Mouse (Mus musculus): ENCODE data around the gene Syt13. TPM values are rescaled to one million over a fixed set of nuclear protein-coding genes. Genes with fewer than 3 reads are reported as not detected.

Syt13 gene
- total and polyA plus RNA-seq, 3 experiments, result 0.05 TPM; not detected in 2

DNA sequence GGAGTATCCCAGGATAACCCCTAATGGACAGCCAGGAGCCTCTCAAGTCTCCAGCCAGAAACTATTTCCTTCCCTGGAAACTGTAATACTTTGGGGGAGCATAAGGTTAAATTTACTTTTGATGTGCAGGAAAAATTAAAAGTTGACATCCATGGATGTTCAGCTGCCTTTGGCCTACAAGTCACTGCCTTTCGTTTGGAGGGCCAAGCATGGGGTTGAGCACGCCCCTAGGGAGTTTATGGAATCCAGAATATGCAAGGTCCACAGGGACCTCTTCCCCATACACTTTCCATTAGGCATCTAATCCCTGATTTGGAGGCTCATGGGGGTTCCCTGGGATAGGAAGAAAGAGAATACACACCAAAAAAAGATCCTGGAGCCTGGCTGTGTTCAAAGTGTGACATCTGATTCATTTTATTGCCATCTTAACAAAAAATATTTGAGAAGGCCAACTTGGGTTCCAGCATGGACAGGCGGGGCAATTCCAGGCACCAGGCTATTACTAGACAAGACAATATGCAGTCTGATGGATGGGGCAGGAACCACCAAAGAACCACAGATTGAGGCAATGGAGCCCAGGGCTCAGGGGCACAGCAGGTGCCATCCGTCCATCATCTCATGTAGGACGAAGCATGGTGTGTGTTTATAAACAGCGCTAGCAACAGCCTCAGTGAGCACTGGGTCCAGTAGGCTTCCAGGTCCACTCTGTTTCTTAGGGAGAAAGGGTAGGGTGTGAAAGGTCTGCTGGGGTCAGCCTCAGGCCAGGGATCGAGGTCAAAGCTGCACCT lies 69.6 kb downstream of the Syt13 start:
- H3K4me3 ChIP-seq (ENCODE audit: low read depth, low read length), result no peak overlapping the region; the same call in 1 of the 2 replicates
- H3K4me1 ChIP-seq (ENCODE audit: insufficient read depth, low read depth, low read length), result peaks cover 99% of the 10 kb centered on the region
- ATAC-seq (ENCODE audit: extremely low read depth, insufficient number of reproducible peaks, low FRiP score, poor library complexity, severe bottlenecking) (no peak), DNase-seq (ENCODE audit: low spot score) (no peak)
- peaks cover 87% of the 10 kb centered on the region for H3K36me3 ChIP-seq (replicated peaks)
- no peaks in the 10 kb centered on the region for H3K9me3 ChIP-seq (replicated peaks)
- no peaks in the 10 kb centered on the region for H3K27me3 ChIP-seq (ENCODE audit: insufficient read depth, low read length)
- no peak for TF ChIP-seq TAL1 (conservative IDR thresholded peaks at IDR 0.05; ENCODE audit: low read depth, low read length)

DNA sequence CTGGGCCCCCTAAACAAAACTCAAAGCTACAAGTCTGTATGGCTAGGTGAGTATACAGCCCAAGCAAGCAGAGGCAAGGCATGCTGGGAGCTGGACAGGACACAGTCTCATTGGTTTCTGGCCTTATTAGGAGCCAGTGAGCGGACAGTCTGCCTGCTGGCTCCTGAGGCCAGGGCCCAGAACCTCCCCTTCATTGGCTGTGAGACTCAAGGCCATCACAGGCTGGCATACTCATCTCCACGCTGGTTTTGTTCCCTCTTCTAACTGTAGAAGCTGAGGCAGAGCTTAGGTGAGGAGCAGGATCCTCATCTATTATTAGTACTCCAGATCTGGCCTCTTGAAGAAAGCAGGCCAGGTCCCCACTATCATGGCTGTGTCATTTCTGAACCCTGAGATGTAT lies 70.3 kb downstream of the Syt13 start:
- no peak for ATAC-seq (ENCODE audit: extremely low read depth, insufficient number of reproducible peaks, low FRiP score, poor library complexity, severe bottlenecking)
- Histone ChIP-seq H3K27me3 (ENCODE audit: insufficient read depth, low read length) (no peaks in the 10 kb centered on the region), H3K4me1 (ENCODE audit: insufficient read depth, low read depth, low read length) (peaks cover 99% of the 10 kb centered on the region), H3K4me3 (ENCODE audit: low read depth, low read length) (no peak overlapping the region), H3K9me3 (replicated peaks) (no peaks in the 10 kb centered on the region), H3K36me3 (replicated peaks) (peaks cover 87% of the 10 kb centered on the region)
- DNase-seq (ENCODE audit: low spot score), result no peak
- TF ChIP-seq TAL1 (conservative IDR thresholded peaks at IDR 0.05; ENCODE audit: low read depth, low read length) (no peak), GATA1 (IDR thresholded peaks at IDR 0.05; ENCODE audit: borderline replicate concordance, low read length) (no peak), GATA2 (IDR thresholded peaks at IDR 0.05; ENCODE audit: borderline replicate concordance, low read depth, low read length) (no peak), POLR2AphosphoS5 (IDR thresholded peaks at IDR 0.05; ENCODE audit: insufficient replicate concordance, low read depth, low read length) (no peak), CTCF (IDR thresholded peaks at IDR 0.05; ENCODE audit: low read depth, low read length) (no peak)

DNA sequence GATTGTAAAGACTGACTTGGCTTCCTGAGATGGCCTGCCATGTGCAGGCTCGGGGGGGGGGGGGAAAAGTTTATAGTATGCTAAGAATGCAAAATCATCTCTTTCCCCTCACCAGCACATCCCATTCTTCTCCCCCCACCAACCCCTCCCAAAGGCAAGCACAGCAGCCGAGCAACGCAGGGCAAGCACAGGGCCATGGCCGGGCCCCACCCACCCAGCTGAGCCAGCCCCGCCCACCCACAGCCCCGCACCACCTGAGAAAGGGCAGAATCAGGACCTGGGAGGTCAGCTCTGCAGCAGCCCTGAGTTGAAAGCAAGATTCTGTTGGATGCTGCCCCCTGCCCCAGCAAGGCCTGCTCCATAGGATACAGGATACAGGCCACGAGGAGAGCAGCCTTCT lies 70.7 kb downstream of the Syt13 start:
- Histone ChIP-seq H3K4me1 (ENCODE audit: insufficient read depth, low read depth, low read length) (peaks cover 99% of the 10 kb centered on the region), H3K27me3 (ENCODE audit: insufficient read depth, low read length) (no peaks in the 10 kb centered on the region), H3K36me3 (replicated peaks) (peaks cover 87% of the 10 kb centered on the region), H3K9me3 (replicated peaks) (no peaks in the 10 kb centered on the region), H3K4me3 (ENCODE audit: low read depth, low read length) (peak overlapping the region; percentile 49; the same call in 1 of the 2 replicates)
- no peak for DNase-seq (ENCODE audit: low spot score)
- ATAC-seq (ENCODE audit: extremely low read depth, insufficient number of reproducible peaks, low FRiP score, poor library complexity, severe bottlenecking), result no peak
- no peak for TF ChIP-seq TAL1 (conservative IDR thresholded peaks at IDR 0.05; ENCODE audit: low read depth, low read length)
- TF ChIP-seq GATA2 (IDR thresholded peaks at IDR 0.05; ENCODE audit: borderline replicate concordance, low read depth, low read length), result no peak
- no peak for TF ChIP-seq POLR2AphosphoS5 (IDR thresholded peaks at IDR 0.05; ENCODE audit: insufficient replicate concordance, low read depth, low read length)
- TF ChIP-seq CTCF (IDR thresholded peaks at IDR 0.05; ENCODE audit: low read depth, low read length), result no peak
- no peak for TF ChIP-seq GATA1 (IDR thresholded peaks at IDR 0.05; ENCODE audit: borderline replicate concordance, low read length)

- peaks cover 100% of the 10 kb centered on the region for H3K4me1 ChIP-seq (ENCODE audit: insufficient read depth, low read depth, low read length)
- no peaks in the 10 kb centered on the region for H3K27me3 ChIP-seq (ENCODE audit: insufficient read depth, low read length)
- peaks cover 89% of the 10 kb centered on the region for H3K36me3 ChIP-seq (replicated peaks)
- ATAC-seq (ENCODE audit: extremely low read depth, insufficient number of reproducible peaks, low FRiP score, poor library complexity, severe bottlenecking), result no peak
- TF ChIP-seq GATA2 (IDR thresholded peaks at IDR 0.05; ENCODE audit: borderline replicate concordance, low read depth, low read length) (no peak), TAL1 (conservative IDR thresholded peaks at IDR 0.05; ENCODE audit: low read depth, low read length) (no peak), POLR2AphosphoS5 (IDR thresholded peaks at IDR 0.05; ENCODE audit: insufficient replicate concordance, low read depth, low read length) (no peak), GATA1 (IDR thresholded peaks at IDR 0.05; ENCODE audit: borderline replicate concordance, low read length) (no peak), CTCF (IDR thresholded peaks at IDR 0.05; ENCODE audit: low read depth, low read length) (no peak)
- H3K4me3 ChIP-seq (ENCODE audit: low read depth, low read length), result peak overlapping the region; percentile 69; the same call in 1 of the 2 replicates
- no peaks in the 10 kb centered on the region for H3K9me3 ChIP-seq (replicated peaks)
- no peak for DNase-seq (ENCODE audit: low spot score)
These were observed 72.3 kb downstream of the Syt13 start for GRCm38 (mm10) chr2:92987108-92987618.

- TF ChIP-seq CTCF (IDR thresholded peaks at IDR 0.05; ENCODE audit: low read depth, low read length), result 0 out of 2 replicates have a peak, but pooled peaks have one; percentile 3
- no peak for TF ChIP-seq GATA1 (IDR thresholded peaks at IDR 0.05; ENCODE audit: borderline replicate concordance, low read length)
- TF ChIP-seq GATA2 (IDR thresholded peaks at IDR 0.05; ENCODE audit: borderline replicate concordance, low read depth, low read length), result no peak
- TF ChIP-seq POLR2AphosphoS5 (IDR thresholded peaks at IDR 0.05; ENCODE audit: insufficient replicate concordance, low read depth, low read length), result no peak
- TF ChIP-seq TAL1 (conservative IDR thresholded peaks at IDR 0.05; ENCODE audit: low read depth, low read length), result no peak
- Histone ChIP-seq H3K4me3 (ENCODE audit: low read depth, low read length) (peak overlapping the region; percentile 69), H3K9me3 (replicated peaks) (no peaks in the 10 kb centered on the region), H3K36me3 (replicated peaks) (peaks cover 97% of the 10 kb centered on the region), H3K4me1 (ENCODE audit: insufficient read depth, low read depth, low read length) (peaks cover 100% of the 10 kb centered on the region), H3K27me3 (ENCODE audit: insufficient read depth, low read length) (no peaks in the 10 kb centered on the region)
- ATAC-seq (ENCODE audit: extremely low read depth, insufficient number of reproducible peaks, low FRiP score, poor library complexity, severe bottlenecking) (peak; percentile 64), DNase-seq (ENCODE audit: low spot score) (peak; percentile 89)
These were observed 73.2 kb downstream of the Syt13 start for GRCm38 (mm10) chr2:92987901-92988631.

GRCm38 (mm10) chr2:92989593-92989992 lies 74.7 kb downstream of the Syt13 start:
- TF ChIP-seq TAL1 (conservative IDR thresholded peaks at IDR 0.05; ENCODE audit: low read depth, low read length) (peak; percentile 57), POLR2AphosphoS5 (IDR thresholded peaks at IDR 0.05; ENCODE audit: insufficient replicate concordance, low read depth, low read length) (no peak), CTCF (IDR thresholded peaks at IDR 0.05; ENCODE audit: low read depth, low read length) (no peak)
- H3K4me1 ChIP-seq (ENCODE audit: insufficient read depth, low read depth, low read length), result peaks cover 90% of the 10 kb centered on the region
- peaks cover 99% of the 10 kb centered on the region for H3K36me3 ChIP-seq (replicated peaks)
- ATAC-seq (ENCODE audit: extremely low read depth, insufficient number of reproducible peaks, low FRiP score, poor library complexity, severe bottlenecking), result peak; percentile 35; the same call in 1 of the 2 replicates
- H3K27me3 ChIP-seq (ENCODE audit: insufficient read depth, low read length), result no peaks in the 10 kb centered on the region
- peak; percentile 57 for DNase-seq (ENCODE audit: low spot score)
- no peaks in the 10 kb centered on the region for H3K9me3 ChIP-seq (replicated peaks)
- peak overlapping the region; percentile 69 for H3K4me3 ChIP-seq (ENCODE audit: low read depth, low read length)
